Mouse (Mus musculus): ENCODE measurements around the gene Scamp5.

DNA sequence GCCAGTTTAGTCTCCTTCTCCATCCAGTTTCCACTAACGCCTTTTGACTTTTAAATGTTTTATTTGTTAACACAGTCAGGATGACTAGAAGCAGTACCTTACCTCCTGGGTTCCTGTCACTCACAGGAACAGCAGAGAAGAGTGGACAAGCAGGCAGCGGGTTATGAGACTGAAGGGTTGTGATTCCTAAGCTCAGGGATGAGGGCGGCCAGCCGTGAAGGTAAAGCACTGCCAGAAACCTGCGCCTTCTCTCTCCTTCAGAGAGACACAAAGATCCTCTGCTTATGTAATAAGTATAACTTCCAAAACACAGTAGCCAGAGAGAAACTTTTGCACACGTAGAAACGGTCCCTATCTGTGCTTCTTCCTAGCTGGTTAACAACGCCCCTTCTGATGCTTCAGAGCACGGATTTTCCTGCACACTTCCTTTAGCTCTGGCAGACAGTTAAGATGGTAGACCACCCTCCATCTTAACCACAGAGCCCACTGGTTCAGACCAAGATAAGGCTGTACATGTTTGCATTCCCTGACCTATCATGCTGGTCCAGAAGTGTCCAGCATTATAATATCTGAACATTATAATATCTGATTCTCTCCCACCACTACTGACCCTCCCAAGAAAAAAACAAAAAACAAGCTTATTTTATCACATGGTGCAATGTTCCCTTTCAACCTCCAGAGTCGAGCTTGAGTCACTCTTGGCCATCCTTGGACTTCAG is 29.8 kb downstream of the Scamp5 start:
- TF ChIP-seq CTCF (IDR thresholded peaks at IDR 0.05; ENCODE audit: low read depth) (no peak), EP300 (IDR thresholded peaks at IDR 0.05; ENCODE audit: low read depth) (no peak)
